Mouse (Mus musculus) ES-Bruce4 (cell line): Measurements from ENCODE around the gene Hoxd10.

Source experiments
- CTCF ChIP-seq: IDR thresholded peaks from one replicate; pipeline ENCODE4 v1.8.1; 2011; ENCODE audit warnings: low read depth, low read length
- EP300 ChIP-seq: IDR thresholded peaks from 2 replicates; pipeline ENCODE4 v1.6.1; 2011; ENCODE audit warnings: low read depth, low read length; ENCODE audit not compliant: insufficient read depth

DNA sequence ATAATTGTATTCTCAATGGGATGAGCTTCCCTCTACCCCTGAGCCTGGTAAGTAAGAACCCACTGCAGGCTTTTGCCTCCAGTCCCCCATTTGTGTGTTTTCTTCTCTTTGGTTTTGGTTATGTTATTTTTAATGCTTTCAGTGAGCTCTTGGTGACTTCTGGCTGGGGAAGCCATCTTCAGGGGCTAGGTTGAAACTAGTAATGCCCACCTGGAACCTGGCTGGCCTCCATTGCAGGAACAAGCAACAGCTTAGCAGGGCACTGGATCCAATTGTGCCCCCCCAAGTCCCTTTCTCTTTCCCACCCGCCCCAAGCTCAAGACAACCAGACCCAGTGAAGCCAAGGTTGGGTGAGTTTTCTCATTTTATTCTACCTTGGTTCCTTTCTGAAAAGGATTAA is 3.7 kb downstream of the Hoxd10 start:
- TF ChIP-seq EP300 (no peak), CTCF (no peak)
